Mouse (Mus musculus) left cerebral cortex, postnatal 25 days (tissue): ENCODE data around the gene Numa1. TPM values are rescaled to one million over a fixed set of nuclear protein-coding genes. Genes with fewer than 3 reads are reported as not detected.

Experiments
- DNase-seq, 2 experiments: peaks; one replicate each; pipeline ENCODE4 v3.0.0; 2022; ENCODE audit warnings: low spot score in 2 of 2, mixed read lengths in 1 of 2
- intact Hi-C: fragments of 180-260 bp; cut with DNase I; formaldehyde crosslinking; loops from one replicate; pipeline ENCODE4 v1.15.1; 2025
- total RNA-seq, 2 experiments: library from RNA; stranded (reverse); gene quantifications; 2 replicates each; pipeline ENCODE4 v1.2.3; 2021

Numa1 gene
- total RNA-seq, 2 experiments from 2014 or later: 77.1 to 83.2 TPM

- intact Hi-C loops: loop anchor here (2.0 kb wide), 1 partner anchor 36 kb away; the partner anchor contains the start of gene Numa1
- peak; percentile 74 to 82 for DNase-seq
These were observed 37.0 kb downstream of the Numa1 start for GRCm38 (mm10) chr7:101970821-101971461.

- intact Hi-C loops: loop anchor here (2.0 kb wide), 1 partner anchor 37 kb away; the partner anchor contains the start of gene Numa1
- no peak for DNase-seq
These were observed 37.8 kb downstream of the Numa1 start for GRCm38 (mm10) chr7:101971721-101972120.

GRCm38 (mm10) chr7:101973730-101974129 lies 39.8 kb downstream of the Numa1 start:
- intact Hi-C loops: no loop called here
- no peak for DNase-seq

GRCm38 (mm10) chr7:101974505-101974904 lies 40.6 kb downstream of the Numa1 start:
- peak in 1 of 2 experiments; percentile 25 for DNase-seq
- intact Hi-C loops: no loop called here

- intact Hi-C loops: no loop called here
- no peak for DNase-seq
These were observed 48.8 kb downstream of the Numa1 start for GRCm38 (mm10) chr7:101982735-101983134.

- no peak for DNase-seq
- intact Hi-C loops: no loop called here
These were observed 51.2 kb downstream of the Numa1 start for GRCm38 (mm10) chr7:101985081-101985480.

- DNase-seq: no peak
- intact Hi-C loops: no loop called here
These were observed 60.3 kb downstream of the Numa1 start for GRCm38 (mm10) chr7:101994241-101994640.

GRCm38 (mm10) chr7:101998194-101998927 lies 64.5 kb downstream of the Numa1 start:
- DNase-seq: peak; percentile 87 to 88

GRCm38 (mm10) chr7:101999461-102000151 lies 65.7 kb downstream of the Numa1 start:
- no peak for DNase-seq
- intact Hi-C loops: loop anchor here (1.0 kb wide), 1 partner anchor 78 kb away; no protein-coding TSS in a partner anchor

More at GRCm38 (mm10) chr7:101998194-101998927, 64.5 kb downstream of the Numa1 start:
- intact Hi-C loops: no loop called here

- intact Hi-C loops: no loop called here
- DNase-seq: no peak
These were observed 66.4 kb downstream of the Numa1 start for GRCm38 (mm10) chr7:102000296-102000695.

GRCm38 (mm10) chr7:102000921-102001630 lies 67.2 kb downstream of the Numa1 start:
- DNase-seq: peak; percentile 38 to 43
- intact Hi-C loops: no loop called here

- DNase-seq: no peak
- intact Hi-C loops: no loop called here
These were observed 72.6 kb downstream of the Numa1 start for GRCm38 (mm10) chr7:102006520-102006919.

GRCm38 (mm10) chr7:102011855-102012254 lies 77.9 kb downstream of the Numa1 start:
- intact Hi-C loops: no loop called here
- DNase-seq: no peak

- intact Hi-C loops: no loop called here
- no peak for DNase-seq
These were observed 79.5 kb downstream of the Numa1 start for GRCm38 (mm10) chr7:102013416-102013815.

GRCm38 (mm10) chr7:102014995-102015394 lies 81.1 kb downstream of the Numa1 start:
- intact Hi-C loops: no loop called here
- DNase-seq: no peak

GRCm38 (mm10) chr7:102016936-102017335 lies 83.0 kb downstream of the Numa1 start:
- intact Hi-C loops: no loop called here
- no peak for DNase-seq

GRCm38 (mm10) chr7:102017452-102017851 lies 83.5 kb downstream of the Numa1 start:
- intact Hi-C loops: no loop called here

GRCm38 (mm10) chr7:102018034-102018433 lies 84.1 kb downstream of the Numa1 start:
- no peak for DNase-seq
- intact Hi-C loops: no loop called here

More at GRCm38 (mm10) chr7:102017452-102017851, 83.5 kb downstream of the Numa1 start:
- no peak for DNase-seq

GRCm38 (mm10) chr7:102018590-102018989 lies 84.7 kb downstream of the Numa1 start, which contains the start of gene Il18bp:
TSS of gene Il18bp (minus strand) at chr7:102018690.
- DNase-seq: no peak
- intact Hi-C loops: no loop called here

- DNase-seq: no peak
- intact Hi-C loops: no loop called here
These were observed 85.5 kb downstream of the Numa1 start for GRCm38 (mm10) chr7:102019362-102019761.
